Mouse (Mus musculus) adrenal gland, postnatal 0 days (tissue): Measurements from ENCODE around the gene Snrpn. TPM values are rescaled to one million over a fixed set of nuclear protein-coding genes. Genes with fewer than 3 reads are reported as not detected.

Experiments
- polyA plus RNA-seq: library from polyadenylated mRNA; unstranded; fragments of >200 nt; fragmentation: Nextera tagmentation; extraction: Ambion mirVana; gene quantifications from 2 replicates; pipeline ENCODE4 v1.2.1, GENCODE M21; 2015

Gene Snrpn
- 61.8 and 140 TPM in 2 replicates for polyA plus RNA-seq

GRCm38 (mm10) chr7:60139742-60140480, at the start of gene Snrpn:
Gene Snrpn, minus strand, starts transcription at chr7:60140219.

GRCm38 (mm10) chr7:60004606-60005330, 135.3 kb downstream of the Snrpn start, which contains the start of the genes Snurf and Gm38393:
Gene Snurf, minus strand, starts transcription at chr7:60005049.
Gene Gm38393, minus strand, starts transcription at chr7:60005064.

Other genes starting within 250 kb of the Snrpn start
- 49.3 and 108 TPM in 2 replicates for gene Snurf, start 135.2 kb downstream of the Snrpn start, polyA plus RNA-seq
- 0.16 and 0.28 TPM in 2 replicates for gene Gm38393, start 135.2 kb downstream of the Snrpn start, polyA plus RNA-seq